Mouse (Mus musculus) embryo, embryonic 10 days (tissue): ENCODE results near the gene Kcnd3.

Experiments used
- DNase-seq: peaks from one replicate; pipeline ENCODE4 v3.0.0-alpha.2; 2015; ENCODE audit warnings: low spot score

The Kcnd3 gene

GRCm38 (mm10) chr3:105457657-105458056 is 5.5 kb downstream of the Kcnd3 start:
- DNase-seq = no peak

DNA sequence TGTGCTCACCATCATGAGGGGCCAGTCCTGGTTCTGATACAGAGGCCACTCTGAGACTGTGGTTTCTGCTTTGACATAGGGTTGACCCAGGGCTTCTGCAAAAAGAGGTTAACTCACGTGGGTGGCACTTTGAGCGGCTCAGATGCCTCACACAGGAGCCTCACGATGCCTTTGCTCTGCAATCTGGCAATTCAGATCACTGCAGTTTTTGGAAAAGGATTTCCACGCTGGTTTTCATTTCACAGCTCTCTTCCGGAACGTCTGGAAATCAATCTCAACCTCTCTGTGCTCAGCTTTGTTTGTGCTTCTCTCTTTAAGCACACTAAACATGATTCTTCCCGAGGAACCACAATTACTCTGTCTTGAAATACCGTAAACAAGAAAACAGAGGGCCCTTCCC is 14.4 kb downstream of the Kcnd3 start:
- DNase-seq = no peak

DNA sequence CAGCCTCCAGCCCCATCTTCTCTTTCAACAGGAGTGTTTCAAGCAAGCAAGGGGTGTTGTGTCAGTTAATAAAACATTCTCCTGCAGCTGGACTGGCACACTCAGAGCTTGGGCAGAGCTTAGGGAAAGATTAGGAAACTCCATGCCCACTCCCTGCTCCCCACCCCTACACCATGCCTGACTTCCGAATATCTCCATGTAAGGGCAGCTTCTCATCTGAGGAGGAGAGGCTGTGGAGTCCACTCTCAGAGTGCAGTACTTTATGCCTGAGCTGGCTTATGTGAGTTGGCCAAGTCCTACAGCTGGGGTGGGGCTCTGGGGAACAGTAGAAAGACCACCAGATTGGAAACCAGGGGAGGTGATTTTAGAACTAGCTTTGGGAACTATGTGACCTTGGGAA is 20.4 kb downstream of the Kcnd3 start:
- no peak for DNase-seq

DNA sequence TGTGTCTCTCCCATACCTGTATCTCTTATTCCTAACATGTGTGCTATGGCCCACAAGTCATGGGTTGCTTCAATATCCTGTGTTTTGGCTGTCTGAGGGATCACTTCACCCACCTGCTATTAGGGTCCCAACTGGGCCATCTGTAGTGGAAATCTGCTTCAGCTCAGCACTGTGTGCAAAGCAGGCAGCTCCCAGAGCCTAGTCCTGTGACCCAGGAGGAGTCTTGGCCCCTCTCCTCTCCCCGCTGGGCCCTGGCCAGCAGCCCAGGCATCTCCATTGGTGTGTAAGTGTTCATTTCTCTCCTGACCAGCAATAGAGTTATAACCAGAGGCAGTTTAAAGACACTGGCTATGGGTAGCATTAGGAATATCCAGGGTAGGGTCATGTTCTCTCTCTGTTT is 24.3 kb downstream of the Kcnd3 start:
- no peak for DNase-seq

GRCm38 (mm10) chr3:105478876-105479275 is 26.7 kb downstream of the Kcnd3 start:
- no peak for DNase-seq

- no peak for DNase-seq
Measured at GRCm38 (mm10) chr3:105481419-105481818, 29.3 kb downstream of the Kcnd3 start.

- DNase-seq = no peak
Measured at GRCm38 (mm10) chr3:105483651-105484052, 31.5 kb downstream of the Kcnd3 start.

DNA sequence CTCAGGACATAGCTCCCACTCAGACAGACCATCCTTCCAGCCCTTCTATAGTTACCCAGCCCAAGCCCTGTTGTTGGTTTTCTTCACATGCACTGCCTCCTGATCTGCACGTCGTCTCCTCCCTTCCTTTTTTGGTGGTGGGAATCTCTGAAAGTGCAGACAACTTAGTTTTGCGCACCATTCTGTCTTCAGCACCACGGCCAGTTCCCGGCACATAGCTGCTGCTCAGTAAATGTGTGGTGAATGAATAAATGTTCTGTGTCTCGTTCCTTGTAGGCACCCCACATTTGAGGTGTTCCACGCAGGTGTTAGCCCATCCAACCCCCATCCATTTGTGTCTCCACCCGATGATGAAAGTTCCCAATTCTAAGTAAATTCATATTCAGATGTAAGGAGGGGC is 35.0 kb downstream of the Kcnd3 start:
- peak; percentile 77 for DNase-seq

DNA sequence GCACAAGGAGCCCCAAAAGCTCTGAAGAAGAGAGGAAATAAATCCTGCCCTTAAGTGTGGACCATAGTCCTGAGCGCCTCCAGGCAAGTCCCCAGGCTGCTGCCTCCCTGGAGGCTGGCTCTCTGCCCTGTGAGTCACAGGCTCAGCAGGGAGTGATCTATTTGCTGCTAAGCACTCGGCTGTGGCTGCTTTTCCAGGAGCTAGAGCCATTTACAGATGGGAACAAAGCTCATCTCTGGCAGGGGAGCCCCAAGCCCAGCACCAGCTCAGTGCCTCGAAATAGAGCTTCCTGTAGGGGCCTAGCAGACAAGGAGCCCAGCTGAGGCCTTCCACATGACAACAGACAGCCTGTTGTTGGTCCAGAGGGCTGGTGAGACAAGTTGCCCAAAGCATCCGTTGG is 37.5 kb downstream of the Kcnd3 start:
- no peak for DNase-seq

- peak; percentile 32 for DNase-seq
Measured at GRCm38 (mm10) chr3:105494886-105495285, 42.8 kb downstream of the Kcnd3 start.

DNA sequence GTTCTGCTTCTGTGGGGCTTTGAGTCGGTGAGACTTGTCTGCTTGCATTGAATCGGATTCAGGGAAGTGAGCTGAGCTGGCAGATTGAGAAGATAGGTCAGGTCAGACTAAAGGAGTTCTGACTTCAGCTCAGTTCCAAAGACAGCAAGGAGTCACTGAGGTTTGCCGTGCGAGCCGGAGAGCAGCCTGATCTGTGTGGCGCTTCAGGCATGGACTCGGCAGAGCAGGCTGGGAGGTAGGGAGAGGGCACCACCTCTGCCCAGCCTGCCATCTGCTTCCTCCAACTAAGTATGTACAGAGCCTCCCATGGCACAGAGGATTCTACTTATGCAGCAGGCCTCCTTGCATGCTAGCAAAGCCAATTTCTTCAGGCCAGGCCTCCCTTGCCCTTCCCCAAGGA is 44.1 kb downstream of the Kcnd3 start:
- no peak for DNase-seq

DNA sequence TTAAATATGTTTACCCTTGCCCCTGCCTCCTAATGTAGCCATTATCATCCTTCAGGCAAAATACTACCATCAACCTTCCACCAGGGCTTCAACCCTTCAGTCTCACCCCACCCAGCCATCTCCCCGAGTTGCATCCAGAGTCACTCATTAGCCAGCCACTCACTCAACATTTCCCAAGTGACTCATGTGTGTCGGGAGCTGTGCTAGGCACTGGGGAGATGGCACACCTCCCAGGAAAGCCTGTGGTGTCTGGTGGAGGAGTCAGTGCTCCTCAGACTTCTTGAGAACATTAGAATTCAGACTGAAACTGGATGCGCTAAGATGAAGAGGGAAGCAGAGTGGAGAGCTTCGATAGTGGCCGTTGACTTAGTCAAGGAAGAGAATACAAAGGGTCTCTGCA is 44.8 kb downstream of the Kcnd3 start:
- no peak for DNase-seq

GRCm38 (mm10) chr3:105501071-105501470 is 48.9 kb downstream of the Kcnd3 start:
- no peak for DNase-seq

- DNase-seq = no peak
Measured at GRCm38 (mm10) chr3:105504272-105504671, 52.1 kb downstream of the Kcnd3 start.

DNA sequence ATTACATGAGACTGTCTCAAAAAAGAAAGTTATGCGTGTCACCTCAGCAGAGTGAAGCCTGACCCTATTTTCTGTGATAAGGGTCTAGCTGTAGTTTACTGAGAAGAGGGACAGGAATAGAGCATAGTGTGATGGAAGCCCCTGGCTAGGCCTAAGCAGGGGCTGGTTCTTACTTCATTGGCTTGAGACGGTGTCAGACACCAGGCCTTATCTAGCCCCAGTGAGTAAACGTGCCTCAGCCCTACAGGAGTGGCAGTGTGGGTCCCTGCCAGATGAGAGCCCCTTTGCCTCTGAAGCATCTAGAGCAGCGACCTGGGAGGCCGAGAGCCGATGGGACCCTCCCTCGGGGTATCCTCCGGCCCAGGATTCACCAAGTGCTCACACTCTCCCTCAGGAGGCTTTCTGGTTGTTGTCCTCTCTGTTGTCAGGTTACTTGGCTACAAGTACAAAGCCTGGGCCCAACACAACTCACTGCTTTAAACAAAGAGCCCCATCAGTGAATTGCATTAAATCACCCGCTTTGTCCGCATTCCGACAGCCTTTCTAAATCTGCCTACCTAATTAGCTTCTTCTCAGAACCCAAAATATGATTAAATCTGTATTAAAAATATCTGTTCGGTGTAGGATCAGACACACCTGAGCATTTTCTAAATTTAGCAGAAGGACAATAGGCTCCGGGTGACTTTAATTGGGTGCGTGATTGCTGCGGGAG is 53.2 kb downstream of the Kcnd3 start:
- DNase-seq = no peak

- DNase-seq = no peak
Measured at GRCm38 (mm10) chr3:105505873-105506170, 53.7 kb downstream of the Kcnd3 start.

DNA sequence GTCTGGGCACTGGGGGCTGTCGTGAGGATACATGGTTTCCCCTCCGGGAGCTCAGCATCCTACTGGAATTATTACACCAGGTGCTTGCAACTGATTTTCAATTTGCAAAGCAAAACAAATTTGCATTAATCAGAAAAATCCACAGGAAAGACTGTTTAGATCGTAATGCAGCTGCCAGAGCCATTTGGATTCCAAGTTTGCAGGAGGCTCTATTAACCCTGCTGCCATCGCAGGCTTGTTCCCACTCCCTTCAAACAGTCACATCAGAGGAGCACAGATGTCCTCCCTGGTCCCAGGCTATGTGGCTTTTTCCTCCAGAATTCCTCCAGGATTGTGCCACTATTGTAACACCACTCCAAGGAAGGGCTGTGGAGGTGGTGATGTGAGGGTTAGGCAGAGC is 54.5 kb downstream of the Kcnd3 start:
- no peak for DNase-seq

DNA sequence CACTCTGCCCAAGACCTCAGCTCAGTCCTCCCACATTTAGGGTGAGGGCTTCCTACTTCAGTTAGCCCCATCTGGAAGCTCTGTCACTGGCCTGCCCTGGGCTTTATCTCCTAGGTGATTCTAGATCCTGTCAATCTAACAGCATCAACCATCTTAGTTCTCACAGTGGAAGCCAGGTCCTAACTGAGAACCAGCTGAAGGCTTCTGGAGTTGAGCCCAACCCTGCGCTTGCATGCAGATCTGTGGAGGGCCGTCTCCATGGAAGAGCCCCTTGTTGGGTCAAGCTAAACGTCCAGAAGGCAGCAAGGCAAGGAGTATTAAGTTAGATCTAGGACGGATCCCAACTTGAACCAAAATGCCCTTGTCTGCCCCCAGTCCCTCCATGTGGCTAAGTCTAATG is 57.2 kb downstream of the Kcnd3 start:
- peak; percentile 2 for DNase-seq

- DNase-seq = peak; percentile 3
Measured at GRCm38 (mm10) chr3:105511836-105512235, 59.7 kb downstream of the Kcnd3 start.

DNA sequence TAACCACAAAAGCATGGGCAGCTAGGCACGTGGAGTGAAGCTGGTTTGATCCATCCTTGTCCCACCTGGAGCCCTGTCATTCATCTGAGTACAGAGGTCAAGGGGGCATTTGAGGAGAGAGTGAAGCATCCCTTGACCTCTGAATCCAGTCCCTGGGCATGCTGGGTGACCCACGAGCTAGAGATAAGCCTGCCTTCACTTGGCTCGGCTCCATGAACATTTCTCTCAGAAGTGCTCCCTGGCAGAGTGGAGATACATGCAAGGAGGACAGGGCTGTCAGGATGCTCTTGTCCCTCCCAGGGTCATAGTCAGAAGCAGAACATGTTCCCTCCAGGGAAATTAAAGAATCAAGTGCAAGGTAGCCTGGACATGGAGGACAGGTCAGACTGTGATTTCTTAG is 62.1 kb downstream of the Kcnd3 start:
- no peak for DNase-seq

- no peak for DNase-seq
Measured at GRCm38 (mm10) chr3:105515035-105515434, 62.9 kb downstream of the Kcnd3 start.

- DNase-seq = no peak
Measured at GRCm38 (mm10) chr3:105515640-105516039, 63.5 kb downstream of the Kcnd3 start.

DNA sequence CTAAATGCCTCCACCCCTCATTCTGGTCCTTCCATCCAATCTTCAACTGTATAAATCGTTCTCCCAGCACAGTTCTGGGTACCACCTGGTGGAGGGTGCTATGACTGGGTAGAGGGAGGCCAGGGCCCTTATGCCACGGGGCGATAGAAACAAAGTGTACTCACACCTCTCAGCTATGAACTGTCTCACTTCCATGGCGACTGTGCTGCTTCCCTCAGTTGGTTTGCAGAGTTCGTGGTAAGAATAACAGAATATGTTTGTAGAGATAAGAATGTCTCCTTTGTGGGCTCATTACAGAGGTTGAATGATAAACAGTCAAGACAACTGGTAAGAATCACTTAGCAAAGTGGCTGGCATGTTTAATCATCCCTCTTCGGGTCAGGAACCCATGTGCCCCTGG is 68.3 kb downstream of the Kcnd3 start:
- no peak for DNase-seq

GRCm38 (mm10) chr3:105521178-105521631 is 69.1 kb downstream of the Kcnd3 start:
- DNase-seq = no peak

GRCm38 (mm10) chr3:105521639-105522038 is 69.5 kb downstream of the Kcnd3 start:
- no peak for DNase-seq
